Mouse (Mus musculus) NIH3T3 (cell line): ENCODE measurements around the gene Tmem119.

Experiments used
- DNase-seq: peaks from one replicate; pipeline ENCODE4 v3.0.0-alpha.2; 2012; ENCODE audit warnings: low read depth

The Tmem119 gene

GRCm38 (mm10) chr5:113761585-113761984, 38.7 kb downstream of the Tmem119 start:
- no peak for DNase-seq

GRCm38 (mm10) chr5:113755347-113756030, 44.8 kb downstream of the Tmem119 start:
- DNase-seq = no peak

GRCm38 (mm10) chr5:113751521-113752157, 48.7 kb downstream of the Tmem119 start:
- DNase-seq = no peak

GRCm38 (mm10) chr5:113748556-113749331, 51.6 kb downstream of the Tmem119 start:
- DNase-seq = no peak

- DNase-seq = no peak
Observed at GRCm38 (mm10) chr5:113747629-113748028, 52.7 kb downstream of the Tmem119 start.
